Mouse (Mus musculus) right cerebral cortex, postnatal 14 days (tissue): ENCODE results near the gene Gypa.

Experiments
- DNase-seq: peaks from one replicate; pipeline ENCODE4 v3.0.0; 2022

Gene Gypa

DNA sequence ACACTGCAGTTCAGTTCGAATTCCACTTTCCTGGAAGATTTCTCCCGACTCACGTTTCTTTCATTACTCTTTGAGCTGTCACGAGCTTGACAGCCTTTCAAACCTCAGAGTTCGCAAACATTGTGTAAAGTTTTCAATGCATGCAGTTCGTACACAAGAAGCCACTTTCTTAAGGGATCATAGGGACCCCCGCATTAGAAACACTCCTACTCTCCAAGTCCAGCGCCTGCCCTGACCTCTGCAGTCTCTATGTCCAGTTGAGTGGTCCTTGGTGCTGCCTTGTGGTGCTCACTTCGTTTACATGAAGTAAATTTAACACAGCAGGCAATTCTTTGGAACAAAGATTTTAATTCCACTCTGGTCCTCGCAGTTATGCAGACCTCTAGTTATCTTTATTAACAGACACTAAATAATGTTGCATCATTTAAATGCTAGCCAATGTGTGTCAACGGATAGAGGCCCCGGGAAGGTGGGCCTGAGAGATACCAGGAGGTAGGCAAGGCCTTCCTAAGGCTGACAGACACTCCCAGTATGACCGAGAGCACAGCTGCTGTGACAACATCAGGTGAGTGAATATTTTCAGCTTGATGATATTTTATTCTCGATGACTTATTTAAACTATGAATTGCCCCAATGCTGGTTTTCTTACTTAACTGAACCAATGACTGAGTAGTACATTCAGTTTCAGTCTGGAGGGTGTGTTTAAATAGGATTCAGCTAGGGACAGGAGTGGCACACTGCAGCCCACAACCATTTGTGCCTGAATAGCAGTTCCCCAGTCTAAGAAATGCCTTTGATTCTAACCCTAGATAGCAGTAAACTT is at the start of gene Gypa:
Gene Gypa (plus strand): TSS at position 259 of the 823 bp plus-strand sequence.
- DNase-seq: no peak

DNA sequence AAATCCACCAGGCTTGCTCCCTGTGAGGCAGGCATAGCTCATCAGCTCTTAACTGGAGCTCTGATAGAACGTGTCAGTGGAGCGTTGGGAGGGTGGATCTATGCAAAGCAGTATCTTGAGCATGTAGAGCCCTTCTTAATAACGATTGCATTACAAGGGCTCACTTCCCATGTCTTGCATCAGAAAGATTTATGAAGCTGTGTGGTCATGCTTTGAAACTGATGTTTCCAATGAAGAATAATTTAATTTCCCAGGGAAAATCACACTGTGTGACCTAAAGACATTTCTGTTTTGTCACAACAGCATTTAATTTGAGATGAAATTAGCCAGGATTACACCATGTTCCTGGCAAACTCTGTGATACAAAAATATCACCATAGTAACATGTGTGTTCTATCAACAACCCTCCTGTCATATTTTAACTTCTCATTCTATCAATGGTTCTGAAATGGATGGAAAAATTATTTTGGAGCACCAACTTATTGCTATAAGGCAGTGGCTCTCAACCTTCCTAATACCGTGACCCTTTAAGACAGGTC is 49.0 kb upstream of the Gypa start:
- no peak for DNase-seq

- DNase-seq: no peak
Measured at GRCm38 (mm10) chr8:80447217-80447616, 46.4 kb upstream of the Gypa start.

DNA sequence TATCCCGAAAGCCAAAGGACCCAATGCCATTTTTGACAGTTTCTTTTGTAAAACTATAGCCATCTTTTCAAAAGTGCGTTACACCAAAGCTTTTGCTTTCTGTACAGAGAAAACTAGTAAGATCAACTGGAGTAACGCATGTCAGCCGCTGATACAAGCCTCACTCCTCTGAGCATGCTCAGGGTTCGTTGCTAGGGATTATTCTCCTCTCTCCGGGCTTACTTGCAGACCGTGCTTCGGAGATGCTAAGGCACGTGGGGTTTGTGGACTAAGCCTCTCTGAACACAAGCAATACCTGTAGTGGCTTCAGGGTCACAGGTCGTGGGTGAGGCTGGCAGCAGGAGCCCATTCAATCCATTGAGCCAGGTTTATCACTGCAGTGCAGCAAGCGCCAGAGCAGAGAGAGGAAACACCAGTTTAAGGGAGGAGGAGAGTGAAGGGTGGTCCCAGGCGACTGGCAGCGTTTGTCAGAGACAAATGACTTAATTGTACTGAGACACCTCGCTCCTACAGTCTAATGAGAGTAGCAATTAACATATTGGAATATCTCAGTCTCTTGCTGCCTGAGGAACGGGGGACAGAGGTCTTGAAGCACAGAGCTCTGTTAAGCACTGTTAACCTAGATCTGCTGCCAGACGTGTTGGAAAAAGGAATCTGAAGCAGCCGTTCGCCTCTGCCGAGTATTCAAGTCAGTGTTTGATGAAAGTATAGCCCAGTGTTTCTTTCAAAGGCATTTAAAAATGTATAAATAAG is 41.5 kb upstream of the Gypa start:
- no peak for DNase-seq

- no peak for DNase-seq
Measured at GRCm38 (mm10) chr8:80463450-80463917, 30.1 kb upstream of the Gypa start.

GRCm38 (mm10) chr8:80474971-80475370 is 18.6 kb upstream of the Gypa start:
- no peak for DNase-seq

DNA sequence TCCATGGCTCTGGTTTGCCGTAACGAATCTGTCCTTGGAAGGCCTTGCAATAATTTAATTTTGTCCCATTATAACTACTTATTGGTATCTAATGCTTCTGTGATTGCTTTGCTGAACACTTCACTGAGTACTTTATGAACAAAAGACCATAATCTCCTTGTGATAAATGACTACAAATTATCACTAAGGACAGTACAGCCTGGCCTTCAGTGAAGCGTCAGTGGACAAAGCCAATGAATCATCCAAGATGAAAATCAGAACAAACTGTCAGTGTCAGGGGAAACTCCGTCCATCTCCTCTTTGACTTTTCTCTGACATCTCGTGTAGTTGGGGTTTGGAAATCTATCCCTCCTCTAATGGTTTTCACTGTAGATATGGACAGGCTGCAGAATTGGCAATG is 15.4 kb upstream of the Gypa start:
- DNase-seq: no peak

- no peak for DNase-seq
Measured at GRCm38 (mm10) chr8:80479129-80479528, 14.5 kb upstream of the Gypa start.

GRCm38 (mm10) chr8:80482173-80482572 is 11.4 kb upstream of the Gypa start:
- DNase-seq: no peak

DNA sequence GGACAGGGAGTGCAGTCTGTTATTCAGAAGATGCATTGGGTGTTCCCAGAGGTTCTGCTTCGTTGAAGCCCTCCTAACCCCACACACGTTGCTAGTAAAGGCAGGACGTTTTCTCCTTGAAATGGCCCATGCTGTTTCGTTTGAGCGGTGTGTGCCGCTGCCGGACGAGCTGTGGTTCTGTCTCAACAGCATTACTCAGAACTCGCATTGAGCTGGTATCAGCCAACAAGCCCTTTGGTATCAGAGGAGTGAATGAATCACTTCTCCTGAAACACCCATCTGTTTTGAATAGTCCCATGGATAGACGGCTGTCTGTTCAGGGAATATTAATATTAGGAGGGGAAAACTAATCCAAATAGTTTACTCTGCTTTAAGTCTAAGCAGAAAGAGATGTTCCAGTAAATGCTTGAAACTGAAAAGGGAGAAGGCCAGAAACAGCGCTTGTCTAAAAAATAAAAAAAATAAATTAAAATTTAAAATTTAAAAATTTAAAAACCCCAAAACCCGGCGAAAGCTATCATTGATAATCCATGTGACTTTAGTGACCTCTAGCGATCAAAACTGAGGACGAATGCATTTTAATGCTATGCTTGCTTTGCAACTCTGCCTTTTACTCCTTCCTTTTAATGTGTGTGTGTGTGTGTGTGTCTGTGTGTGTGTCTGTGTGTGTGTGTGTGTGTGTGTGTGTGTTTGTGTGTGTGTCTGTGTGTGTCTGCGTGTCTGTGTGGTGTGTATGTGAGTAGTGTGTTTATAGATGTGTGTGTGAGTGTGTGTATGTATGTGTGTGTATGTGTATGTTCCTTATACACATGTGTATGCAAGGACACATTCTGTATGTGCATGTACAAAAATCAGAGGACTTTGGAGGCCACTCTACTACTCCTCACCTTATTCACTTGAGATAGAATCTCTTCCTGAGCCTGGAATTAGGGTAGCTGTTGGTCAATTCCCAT is 10.5 kb upstream of the Gypa start:
- DNase-seq: no peak

DNA sequence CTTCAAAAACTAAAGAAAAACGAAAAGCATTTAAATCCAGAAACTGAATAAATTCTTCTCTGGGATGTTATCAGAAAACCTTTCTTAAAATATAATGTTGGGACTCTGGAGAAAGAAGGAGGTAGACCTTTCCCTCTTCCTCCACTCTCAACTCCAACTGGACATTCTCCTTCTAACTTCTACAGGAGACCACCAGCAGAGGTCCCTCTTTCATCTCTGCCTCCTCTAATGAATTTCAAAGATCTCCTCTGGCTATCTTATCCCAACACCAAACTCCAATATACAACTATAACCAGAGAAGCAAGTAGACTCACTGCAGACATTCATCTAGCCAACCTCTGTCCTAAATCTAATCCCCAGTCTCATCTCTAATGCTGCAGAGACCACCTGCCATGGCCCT is 2.0 kb upstream of the Gypa start:
- DNase-seq: no peak

GRCm38 (mm10) chr8:80492987-80493441 is 567 bp upstream of the Gypa start:
- peak; percentile 46 for DNase-seq

DNA sequence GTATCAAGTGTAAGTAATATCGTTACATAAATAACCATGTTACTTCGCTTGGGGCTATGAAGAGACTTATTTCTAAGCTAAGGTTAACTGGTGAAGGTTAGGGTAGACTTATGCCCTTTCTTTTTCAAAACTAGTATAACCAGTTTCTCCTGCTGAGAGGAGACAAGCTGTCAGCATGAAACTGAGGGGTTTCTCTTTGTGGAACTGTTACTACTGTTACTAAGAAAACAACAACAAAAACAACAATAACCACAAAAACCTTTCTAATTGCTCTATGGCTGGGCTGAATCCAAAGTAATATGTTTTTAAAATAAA is 722 bp downstream of the Gypa start:
- no peak for DNase-seq

GRCm38 (mm10) chr8:80494819-80495218 is 1.2 kb downstream of the Gypa start:
- no peak for DNase-seq

GRCm38 (mm10) chr8:80495527-80495926 is 1.9 kb downstream of the Gypa start:
- DNase-seq: no peak

- DNase-seq: no peak
Measured at GRCm38 (mm10) chr8:80497323-80497722, 3.7 kb downstream of the Gypa start.

- no peak for DNase-seq
Measured at GRCm38 (mm10) chr8:80500244-80500643, 6.7 kb downstream of the Gypa start.

DNA sequence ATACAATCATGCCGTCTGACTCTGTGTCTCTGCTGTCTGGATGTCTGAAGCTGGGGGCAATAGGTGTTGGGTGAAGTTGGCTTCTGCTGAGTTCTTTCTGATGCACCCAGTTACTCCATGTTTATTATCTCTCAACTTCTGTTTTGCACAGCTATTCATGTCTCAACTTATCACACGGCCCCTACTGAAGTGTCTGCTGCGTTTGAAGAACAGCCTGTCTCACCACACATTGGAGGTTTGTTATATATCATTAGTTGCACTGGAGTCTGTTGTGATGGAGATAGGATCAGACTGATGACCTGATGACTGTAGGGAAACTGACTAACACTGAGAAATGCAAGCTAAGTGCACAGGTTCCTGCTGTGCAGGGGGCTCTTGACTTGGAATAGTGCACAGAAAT is 7.2 kb downstream of the Gypa start:
- no peak for DNase-seq

GRCm38 (mm10) chr8:80501283-80501682 is 7.7 kb downstream of the Gypa start:
- no peak for DNase-seq

DNA sequence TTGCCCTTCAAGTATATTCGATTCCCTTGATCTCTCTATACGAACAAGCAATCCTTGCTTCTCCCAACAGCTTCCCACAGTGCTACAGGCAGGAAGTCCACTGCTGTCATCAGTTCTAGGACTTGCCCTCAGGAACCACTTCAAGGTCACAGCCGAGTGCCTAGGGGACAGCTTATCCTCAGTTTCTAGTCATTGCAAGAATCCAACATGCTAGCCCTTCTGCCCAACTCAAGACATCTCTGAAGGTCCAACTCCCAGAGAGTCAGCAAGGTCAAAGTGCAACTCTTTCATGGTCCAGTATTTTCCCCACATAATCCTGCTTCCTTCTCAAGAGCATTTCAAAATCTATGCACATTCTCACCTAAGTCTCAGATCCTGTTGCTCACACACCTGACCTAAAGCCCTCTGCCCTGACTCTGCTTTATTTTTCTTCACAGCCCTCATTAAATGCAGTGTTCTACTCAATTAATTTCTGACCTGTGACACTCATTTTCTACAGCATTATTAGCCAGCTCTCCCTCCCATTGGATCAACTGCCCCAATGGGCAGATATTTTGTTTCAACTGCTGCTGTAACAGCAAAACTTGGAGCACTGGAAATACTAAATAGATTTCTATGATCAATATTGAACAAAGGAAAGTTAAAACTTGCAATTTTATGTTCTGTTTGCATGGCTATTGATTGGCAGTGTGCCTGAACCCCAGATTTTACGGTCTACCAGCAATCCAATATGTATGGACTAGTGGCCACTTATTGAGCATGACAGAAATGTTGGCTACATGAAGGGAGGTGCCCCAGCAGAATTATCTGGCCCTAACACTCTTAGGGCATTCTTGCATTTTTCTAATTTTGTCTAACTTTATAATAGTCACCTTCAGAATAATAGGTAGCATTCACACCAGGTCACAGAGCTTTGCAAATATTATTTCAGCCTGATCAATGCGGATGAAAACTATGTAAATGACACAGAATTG is 33.1 kb downstream of the Gypa start:
- no peak for DNase-seq

DNA sequence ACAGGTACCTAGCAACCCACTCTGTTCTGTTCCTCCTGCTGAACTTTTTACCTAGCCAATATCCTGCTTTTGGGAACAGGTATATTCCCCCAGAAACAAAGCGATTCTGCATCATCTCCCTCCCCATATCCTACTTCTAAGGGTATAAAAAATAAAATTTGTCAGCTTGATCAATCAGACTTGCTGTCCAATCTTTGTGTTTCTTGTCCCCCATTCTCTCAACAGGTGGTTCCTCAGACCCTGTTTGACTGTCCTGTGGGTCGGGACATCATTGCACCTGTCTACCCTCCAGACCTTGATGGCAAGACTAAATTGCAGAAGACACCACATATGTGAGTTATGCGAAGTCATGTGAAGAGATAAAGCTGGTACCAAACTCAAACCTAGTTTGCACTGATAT is 48.3 kb downstream of the Gypa start:
- DNase-seq: no peak

GRCm38 (mm10) chr8:80550436-80550835 is 56.9 kb downstream of the Gypa start:
- peak; percentile 5 for DNase-seq
